Mouse (Mus musculus): ENCODE data around the gene Clec16a.

- peak; percentile 21; the same call in 1 of the 2 replicates for TF ChIP-seq POLR2A (IDR thresholded peaks at IDR 0.05; ENCODE audit: low read depth, low read length)
- TF ChIP-seq CHD2 (IDR thresholded peaks at IDR 0.05; ENCODE audit: low read length) = no peak
- TF ChIP-seq ETS1 (conservative IDR thresholded peaks at IDR 0.05; ENCODE audit: low read depth, low read length) = peak; percentile 93
- no peak for TF ChIP-seq CTCF (conservative IDR thresholded peaks at IDR 0.05 in 1 of 2, IDR thresholded peaks at IDR 0.05 in 1 of 2; ENCODE audit: low read depth in 2 of 2, low read length in 2 of 2)
- TF ChIP-seq BHLHE40 (IDR thresholded peaks at IDR 0.05; ENCODE audit: low read depth, low read length) = peak; percentile 46
- 0 out of 2 replicates have a peak, but pooled peaks have one; percentile 52 for TF ChIP-seq MAX (IDR thresholded peaks at IDR 0.05; ENCODE audit: low read length)
- TF ChIP-seq CHD1 (IDR thresholded peaks at IDR 0.05; ENCODE audit: low read depth, low read length) = no peak
- no peak for TF ChIP-seq MAZ (IDR thresholded peaks at IDR 0.05; ENCODE audit: low read depth, low read length)
- no peak for TF ChIP-seq PAX5 (IDR thresholded peaks at IDR 0.05; ENCODE audit: low read length)
- TF ChIP-seq GABPA (IDR thresholded peaks at IDR 0.05; ENCODE audit: insufficient replicate concordance, low read depth, low read length) = no peak
- peak; percentile 94 for TF ChIP-seq MEF2A (IDR thresholded peaks at IDR 0.05; ENCODE audit: borderline replicate concordance, low read depth, low read length)
- TF ChIP-seq ZC3H11A (IDR thresholded peaks at IDR 0.05; ENCODE audit: low read depth, low read length) = no peak
- TF ChIP-seq ZNF384 (IDR thresholded peaks at IDR 0.05; ENCODE audit: low read depth, low read length) = no peak
Measured at GRCm38 (mm10) chr16:10515953-10516572, 29.1 kb upstream of the Clec16a start.
